Mouse (Mus musculus) brain, embryonic 14.5 days (tissue): ENCODE measurements around the gene Defb26.
A peak's percentile ranks its signal among the peaks of the same experiment; 100 is the strongest.

Experiments
- CTCF ChIP-seq: fragments of 200-500 bp; IDR thresholded peaks from 2 replicates; pipeline ENCODE4 v1.5.1; 2012; ENCODE audit warnings: inconsistent platforms, mild to moderate bottlenecking, moderate library complexity, borderline replicate concordance; ENCODE audit not compliant: insufficient read depth, insufficient read length; ENCODE audit errors: extremely low read depth
- POLR2A ChIP-seq: fragments of 200-500 bp; IDR thresholded peaks from 2 replicates; pipeline ENCODE4 v1.6.1; 2012; ENCODE audit warnings: mild to moderate bottlenecking, inconsistent platforms, borderline replicate concordance; ENCODE audit not compliant: poor library complexity, insufficient read depth, insufficient read length, severe bottlenecking; ENCODE audit errors: extremely low read depth

- TF ChIP-seq CTCF (peak; percentile 61; the same call in 1 of the 2 replicates), POLR2A (no peak)
Measured at GRCm38 (mm10) chr2:152544691-152545090, 33.2 kb upstream of the Defb26 start.
